In the genomic region with DNA sequence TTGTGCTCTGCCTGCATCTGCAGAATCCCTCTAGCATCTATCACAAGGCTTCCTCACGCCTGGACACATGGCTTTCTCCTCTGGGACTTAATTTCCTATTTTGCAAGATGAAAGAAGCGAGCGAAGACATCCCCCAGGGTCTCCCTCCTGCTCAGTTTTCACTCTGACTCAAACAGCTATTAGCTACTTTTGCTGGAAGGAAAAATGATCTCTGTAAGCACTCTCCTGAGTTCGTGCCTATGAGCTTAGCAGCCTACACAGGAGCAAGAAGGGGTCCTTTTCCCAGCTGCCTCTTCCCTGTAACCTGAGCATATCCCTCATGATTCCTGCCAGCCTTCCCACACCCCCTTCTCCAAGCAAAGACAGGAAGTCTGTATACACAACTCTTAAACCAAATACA, we compare ENCODE assay signal across 12 mouse cellular contexts.
A peak's percentile ranks its signal among the peaks of the same experiment; 100 is the strongest.
DNase-seq lines count a peak whose midpoint lies in the region; ATAC-seq lines count a peak whose summit lies in the region.
"Had no signal": no experiment of that assay in that cellular context is flagged by ENCODE, and none has a peak within 500 bp of the region (broad histone marks: within the 10 kb centered on the region; RNA-seq: fewer than 3 reads in every experiment).

No protein-coding gene starts in this region.

- no peaks in the 10 kb centered on the region for H3K27me3 ChIP-seq in forebrain, embryonic 10.5 days (ENCODE audit: poor library complexity, severe bottlenecking)
- no peaks in the 10 kb centered on the region for H3K27me3 ChIP-seq in forebrain, embryonic 14.5 days (replicated peaks; ENCODE audit: control insufficient read depth, insufficient read depth, low read length)
- H3K27me3 ChIP-seq in embryonic facial prominence, embryonic 12.5 days: no peaks in the 10 kb centered on the region
- no peaks in the 10 kb centered on the region for H3K27me3 ChIP-seq in hindbrain, embryonic 14.5 days (ENCODE audit: control insufficient read depth, insufficient read depth, low read length)
- no peaks in the 10 kb centered on the region for H3K27me3 ChIP-seq in midbrain, embryonic 16.5 days (ENCODE audit: control insufficient read depth, insufficient read depth, low read depth, low read length)
- H3K27me3 ChIP-seq: megakaryocyte, embryonic 14.5 days had no signal

- H3K36me3 ChIP-seq in forebrain, embryonic 10.5 days (replicated peaks): peaks cover 6% of the 10 kb centered on the region; the same call in 1 of the 2 replicates
- no peaks in the 10 kb centered on the region for H3K36me3 ChIP-seq in forebrain, embryonic 14.5 days (ENCODE audit: control insufficient read depth, insufficient read depth, low read length)
- no peaks in the 10 kb centered on the region for H3K36me3 ChIP-seq in embryonic facial prominence, embryonic 12.5 days
- H3K36me3 ChIP-seq in hindbrain, embryonic 14.5 days (replicated peaks; ENCODE audit: control insufficient read depth, insufficient read depth): no peaks in the 10 kb centered on the region
- 0 out of 2 replicates have a peak, but pooled peaks cover 2% of the 10 kb centered on the region for H3K36me3 ChIP-seq in midbrain, embryonic 16.5 days (ENCODE audit: control insufficient read depth, insufficient read depth, low read length)

- DNase-seq in forebrain, embryonic 10.5 days (ENCODE audit: extremely low spot score, low spot score): no peak
- DNase-seq in forebrain, embryonic 14.5 days (ENCODE audit: low spot score): no peak
- peak; percentile 43 for DNase-seq in hindbrain, embryonic 14.5 days (ENCODE audit: low spot score)
- DNase-seq in frontal cortex, postnatal 10 days (ENCODE audit: low spot score in 2 of 2): no peak
- no peak for DNase-seq in spleen, adult 12 weeks (ENCODE audit: low spot score)
- no peak for DNase-seq in adipocyte (ENCODE audit: low spot score)
- DNase-seq: kidney, postnatal 4 days; lung, adult 18-20 months; spleen, adult 18-20 months had no signal

- peaks cover 30% of the 10 kb centered on the region for H3K4me1 ChIP-seq in forebrain, embryonic 10.5 days
- H3K4me1 ChIP-seq in forebrain, embryonic 14.5 days (ENCODE audit: control insufficient read depth, insufficient read depth, low read length): peaks cover 9% of the 10 kb centered on the region
- H3K4me1 ChIP-seq in embryonic facial prominence, embryonic 12.5 days: peaks cover 18% of the 10 kb centered on the region
- H3K4me1 ChIP-seq in hindbrain, embryonic 14.5 days (replicated peaks; ENCODE audit: control insufficient read depth, insufficient read depth, low read length): peaks cover 21% of the 10 kb centered on the region
- peaks cover 21% of the 10 kb centered on the region for H3K4me1 ChIP-seq in midbrain, embryonic 16.5 days (ENCODE audit: control insufficient read depth, insufficient read depth, low read length)
- H3K4me1 ChIP-seq: megakaryocyte, embryonic 14.5 days had no signal

- no peak overlapping the region for H3K4me3 ChIP-seq in forebrain, embryonic 10.5 days
- no peak overlapping the region for H3K4me3 ChIP-seq in forebrain, embryonic 14.5 days (ENCODE audit: low read depth, low read length)
- no peak overlapping the region for H3K4me3 ChIP-seq in embryonic facial prominence, embryonic 12.5 days
- H3K4me3 ChIP-seq in hindbrain, embryonic 14.5 days (replicated peaks; ENCODE audit: low read length): no peak overlapping the region
- no peak overlapping the region for H3K4me3 ChIP-seq in midbrain, embryonic 16.5 days (ENCODE audit: low read depth, low read length)
- H3K4me3 ChIP-seq: megakaryocyte, embryonic 14.5 days had no signal

- no peak overlapping the region for H3K4me2 ChIP-seq in forebrain, embryonic 14.5 days (ENCODE audit: low read length)
- peak overlapping the region; percentile 2; the same call in 1 of the 2 replicates for H3K4me2 ChIP-seq in embryonic facial prominence, embryonic 12.5 days (replicated peaks)
- H3K4me2 ChIP-seq in hindbrain, embryonic 14.5 days (replicated peaks): no peak overlapping the region
- H3K4me2 ChIP-seq in midbrain, embryonic 16.5 days (ENCODE audit: low read length): no peak overlapping the region

- ATAC-seq in forebrain, embryonic 14.5 days: no peak
- ATAC-seq in embryonic facial prominence, embryonic 12.5 days (ENCODE audit: insufficient number of reproducible peaks, insufficient read depth, low FRiP score, low TSS enrichment): peak; percentile 69
- 0 out of 2 replicates have a peak, but pooled peaks have one; percentile 21 for ATAC-seq in hindbrain, embryonic 14.5 days (ENCODE audit: low FRiP score)
- ATAC-seq in midbrain, embryonic 16.5 days: peak; percentile 28; the same call in 1 of the 2 replicates

- H3K9me3 ChIP-seq in forebrain, embryonic 10.5 days: peaks cover 13% of the 10 kb centered on the region; the same call in 1 of the 2 replicates
- H3K9me3 ChIP-seq in forebrain, embryonic 14.5 days (replicated peaks; ENCODE audit: control insufficient read depth, low read length): no peaks in the 10 kb centered on the region
- H3K9me3 ChIP-seq in embryonic facial prominence, embryonic 12.5 days: no peaks in the 10 kb centered on the region
- no peaks in the 10 kb centered on the region; the same call in 1 of the 2 replicates for H3K9me3 ChIP-seq in hindbrain, embryonic 14.5 days (ENCODE audit: control insufficient read depth, low read length)
- H3K9me3 ChIP-seq in midbrain, embryonic 16.5 days (replicated peaks; ENCODE audit: control insufficient read depth, low read length, poor library complexity, severe bottlenecking): no peaks in the 10 kb centered on the region; the same call in 1 of the 2 replicates

- WGBS in forebrain, embryonic 10.5 days: 68% methylated on average over 4 of the region's 4 CpGs
- WGBS in forebrain, embryonic 14.5 days: 73% methylated on average over 4 of the region's 4 CpGs
- WGBS in embryonic facial prominence, embryonic 12.5 days: 8% methylated on average over 4 of the region's 4 CpGs
- 25% methylated on average over 4 of the region's 4 CpGs for WGBS in hindbrain, embryonic 14.5 days
- 29% methylated on average over 4 of the region's 4 CpGs for WGBS in midbrain, embryonic 16.5 days

- peak overlapping the region; percentile 76; the same call in 1 of the 2 replicates for H3K27ac ChIP-seq in forebrain, embryonic 10.5 days
- no peak overlapping the region for H3K27ac ChIP-seq in forebrain, embryonic 14.5 days (ENCODE audit: low read depth, low read length)
- peak overlapping the region; percentile 84; the same call in 1 of the 2 replicates for H3K27ac ChIP-seq in embryonic facial prominence, embryonic 12.5 days
- H3K27ac ChIP-seq in hindbrain, embryonic 14.5 days: peak overlapping the region; percentile 72
- H3K27ac ChIP-seq in midbrain, embryonic 16.5 days (ENCODE audit: low read length): peak overlapping the region; percentile 76

- no peak overlapping the region for H3K9ac ChIP-seq in forebrain, embryonic 14.5 days (ENCODE audit: low read length)
- no peak overlapping the region for H3K9ac ChIP-seq in embryonic facial prominence, embryonic 12.5 days
- H3K9ac ChIP-seq in hindbrain, embryonic 14.5 days: no peak overlapping the region
- H3K9ac ChIP-seq in midbrain, embryonic 16.5 days (ENCODE audit: low read depth, low read length): 0 out of 2 replicates have a peak overlapping the region, but pooled peaks have one; percentile 4
